Mouse (Mus musculus) myocyte (in vitro differentiated cells): ENCODE measurements around the gene Try5. TPM values are rescaled to one million over a fixed set of nuclear protein-coding genes. Genes with fewer than 3 reads are reported as not detected.
"Not testable (repeated sequence)": the region's sequence is repeated elsewhere in the genome, so short reads cannot be mapped to it uniquely, and the experiment has no call there.

ENCODE experiments used
- H3K27me3 ChIP-seq: one replicate; pipeline ENCODE4 v1.6.1; 2011; ENCODE audit not compliant: control insufficient read depth, insufficient read depth, insufficient read length
- H3K36me3 ChIP-seq: one replicate; pipeline ENCODE4 v1.6.1; 2011; ENCODE audit not compliant: control insufficient read depth, insufficient read depth
- H3K4me2 ChIP-seq: one replicate; pipeline ENCODE4 v1.6.1; 2011; ENCODE audit warnings: low read depth, control low read depth
- H3K4me3 ChIP-seq: one replicate; pipeline ENCODE4 v1.5.1; 2011; ENCODE audit warnings: mild to moderate bottlenecking, control low read depth, moderate library complexity
- H3K79me2 ChIP-seq: one replicate; pipeline ENCODE4 v1.6.1; 2011; ENCODE audit not compliant: control insufficient read depth, insufficient read depth
- H3ac ChIP-seq: one replicate; pipeline ENCODE4 v1.6.1; 2011; ENCODE audit not compliant: control insufficient read depth, insufficient read length
- CEBPB ChIP-seq: IDR thresholded peaks from 2 replicates; pipeline ENCODE4 v1.6.1; 2011; ENCODE audit warnings: mild to moderate bottlenecking, moderate library complexity; ENCODE audit not compliant: poor library complexity, insufficient read depth, severe bottlenecking
- E2F4 ChIP-seq: IDR thresholded peaks from one replicate; pipeline ENCODE4 v1.6.1; 2011; ENCODE audit warnings: mild to moderate bottlenecking, control low read depth, moderate library complexity; ENCODE audit not compliant: insufficient read depth
- MAX ChIP-seq: IDR thresholded peaks from one replicate; pipeline ENCODE4 v1.6.1; 2011; ENCODE audit warnings: low read depth, mild to moderate bottlenecking, control low read depth
- MYOD1 ChIP-seq, 3 experiments: IDR thresholded peaks; one replicate each; pipeline ENCODE4 v1.6.1; 2011; ENCODE audit warnings: control low read depth in 2 of 3, low read depth in 2 of 3, mild to moderate bottlenecking in 2 of 3, moderate library complexity in 1 of 3; ENCODE audit not compliant: insufficient read length in 2 of 3, control insufficient read depth in 1 of 3
- MYOG ChIP-seq, 3 experiments: IDR thresholded peaks; one replicate each; pipeline ENCODE4 v1.6.1; 2011; ENCODE audit warnings: control low read depth in 2 of 3, low read depth in 2 of 3, mild to moderate bottlenecking in 2 of 3; ENCODE audit not compliant: insufficient read length in 2 of 3, control insufficient read depth in 1 of 3, insufficient read depth in 1 of 3
- POLR2A ChIP-seq: IDR thresholded peaks from one replicate; pipeline ENCODE4 v1.6.1; 2011; ENCODE audit warnings: low read depth, mild to moderate bottlenecking, control low read depth, moderate library complexity; ENCODE audit not compliant: insufficient read length
- POLR2AphosphoS2 ChIP-seq: IDR thresholded peaks from one replicate; pipeline ENCODE4 v1.6.1; 2011; ENCODE audit warnings: low read depth, control low read depth; ENCODE audit not compliant: insufficient read length
- REST ChIP-seq: IDR thresholded peaks from one replicate; pipeline ENCODE4 v1.6.1; 2011; ENCODE audit warnings: mild to moderate bottlenecking, control low read depth, moderate library complexity; ENCODE audit not compliant: insufficient read depth, insufficient read length
- SRF ChIP-seq: IDR thresholded peaks from one replicate; pipeline ENCODE4 v1.6.1; 2011; ENCODE audit warnings: low read depth; ENCODE audit not compliant: control insufficient read depth, insufficient read length
- TCF12 ChIP-seq: IDR thresholded peaks from one replicate; pipeline ENCODE4 v1.6.1; 2011; ENCODE audit warnings: mild to moderate bottlenecking, control low read depth; ENCODE audit not compliant: poor library complexity, insufficient read depth, severe bottlenecking
- TCF3 ChIP-seq: IDR thresholded peaks from one replicate; pipeline ENCODE4 v1.6.1; 2011; ENCODE audit warnings: low read depth, control low read depth; ENCODE audit not compliant: insufficient read length
- USF1 ChIP-seq: IDR thresholded peaks from one replicate; pipeline ENCODE4 v1.6.1; 2011; ENCODE audit warnings: low read depth, mild to moderate bottlenecking, control low read depth, moderate library complexity
- polyA plus RNA-seq: library from polyadenylated mRNA; unstranded; fragments of >200 nt; fragmentation: generic; extraction: Trizol; gene quantifications from one replicate; pipeline ENCODE4 v1.2.1, GENCODE M21; 2012; ENCODE audit warnings: missing spikeins

The Try5 gene
- 34.1 TPM for polyA plus RNA-seq

DNA sequence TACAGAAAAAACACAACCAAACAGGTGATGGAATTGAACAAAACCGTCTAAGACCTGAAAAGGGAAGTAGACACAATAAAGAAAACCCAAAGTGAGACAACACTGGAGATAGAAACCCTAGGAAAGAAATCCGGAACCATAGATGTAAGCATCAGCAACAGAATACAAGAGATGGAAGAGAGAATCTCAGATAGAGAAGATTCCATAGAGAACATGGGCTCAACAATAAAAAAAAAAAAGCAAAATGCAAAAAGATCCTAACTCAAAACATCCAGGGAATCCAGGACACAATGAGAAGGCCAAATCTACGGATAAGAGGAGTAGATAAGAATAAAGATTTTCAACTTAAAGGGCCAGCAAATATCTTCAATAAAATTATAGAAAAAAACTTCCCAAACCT, at the start of gene Try5:
Try5 (minus strand) TSS at position 101 of the 400 bp plus-strand sequence.
- H3K4me3 ChIP-seq, H3ac ChIP-seq: not testable (repeated sequence)

DNA sequence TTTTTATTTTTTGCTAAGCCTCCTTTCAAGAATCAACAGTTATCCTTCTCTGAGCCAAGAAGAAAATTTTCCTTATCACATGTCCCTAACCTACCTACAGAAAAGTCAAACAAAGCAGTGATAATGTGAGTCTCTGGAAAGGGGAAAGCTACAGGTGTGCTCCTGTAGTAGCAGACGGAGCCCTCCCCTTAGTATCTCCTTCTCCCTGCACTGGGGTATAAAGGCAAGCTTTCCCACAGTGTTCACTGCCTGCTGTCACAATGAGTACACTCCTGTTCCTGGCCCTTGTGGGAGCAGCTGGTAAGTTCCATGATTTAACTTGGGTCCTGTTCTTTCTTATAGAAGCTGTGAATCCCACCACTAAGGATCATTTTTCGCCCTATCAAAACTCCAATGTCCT, 37.3 kb upstream of the Try5 start, which contains the start of gene Try10:
Try10 (plus strand) TSS at position 174 of the 400 bp plus-strand sequence.
- TF ChIP-seq POLR2A = no peak
- no peak for TF ChIP-seq MYOG (IDR thresholded peaks at IDR 0.05; ENCODE audit: control insufficient read depth in 1 of 3, insufficient read depth in 1 of 3, insufficient read length in 2 of 3, low read depth in 2 of 3)
- no peak for TF ChIP-seq REST
- no peak for TF ChIP-seq MAX
- no peak for TF ChIP-seq USF1
- TF ChIP-seq E2F4 = no peak
- no peak for TF ChIP-seq CEBPB
- TF ChIP-seq POLR2AphosphoS2 = no peak
- H3ac ChIP-seq = no peak within 1 kb of the TSS
- no peaks in the 10 kb centered on the region for H3K79me2 ChIP-seq
- no peaks in the 10 kb centered on the region for H3K36me3 ChIP-seq
- H3K4me3 ChIP-seq = no peak within 1 kb of the TSS
- no peak within 1 kb of the TSS for H3K4me2 ChIP-seq
- no peaks in the 10 kb centered on the region for H3K27me3 ChIP-seq

More for the DNA sequence above, at the start of gene Try5:
- H3K36me3 ChIP-seq, H3K79me2 ChIP-seq, H3K27me3 ChIP-seq, H3K4me2 ChIP-seq: not testable (repeated sequence)

DNA sequence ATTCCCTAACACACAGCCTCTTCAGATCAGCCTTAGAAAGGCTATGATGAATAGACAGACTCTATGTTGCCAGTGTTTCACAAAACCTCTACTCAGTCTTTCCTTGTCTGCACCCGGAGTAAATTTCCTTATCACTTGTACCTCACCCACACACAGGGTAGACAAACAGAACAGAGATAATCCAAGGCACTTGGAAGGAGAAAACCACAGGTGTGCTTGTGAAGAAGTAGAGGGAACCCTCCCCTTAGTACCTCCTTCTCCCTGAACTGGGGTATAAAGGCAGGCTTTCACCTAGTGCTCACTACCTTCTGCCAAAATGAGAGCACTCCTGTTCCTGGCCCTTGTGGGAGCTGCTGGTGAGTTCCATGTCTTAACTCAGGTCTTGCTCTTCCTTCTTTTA, 14.7 kb downstream of the Try5 start, which contains the start of gene Try4:
Try4 (plus strand) TSS at position 301 of the 400 bp plus-strand sequence.
- Histone ChIP-seq H3K4me2 (no peak within 1 kb of the TSS), H3K79me2 (no peaks in the 10 kb centered on the region), H3K36me3 (no peaks in the 10 kb centered on the region), H3K27me3 (no peaks in the 10 kb centered on the region), H3K4me3 (no peak within 1 kb of the TSS), H3ac (no peak within 1 kb of the TSS)
- TF ChIP-seq POLR2A = no peak
- TF ChIP-seq CEBPB = no peak
- TF ChIP-seq MYOD1 (IDR thresholded peaks at IDR 0.05; ENCODE audit: control insufficient read depth in 1 of 3, insufficient read length in 2 of 3, low read depth in 2 of 3) = no peak
- no peak for TF ChIP-seq REST
- no peak for TF ChIP-seq USF1
- TF ChIP-seq TCF3 = no peak
- no peak for TF ChIP-seq POLR2AphosphoS2

DNA sequence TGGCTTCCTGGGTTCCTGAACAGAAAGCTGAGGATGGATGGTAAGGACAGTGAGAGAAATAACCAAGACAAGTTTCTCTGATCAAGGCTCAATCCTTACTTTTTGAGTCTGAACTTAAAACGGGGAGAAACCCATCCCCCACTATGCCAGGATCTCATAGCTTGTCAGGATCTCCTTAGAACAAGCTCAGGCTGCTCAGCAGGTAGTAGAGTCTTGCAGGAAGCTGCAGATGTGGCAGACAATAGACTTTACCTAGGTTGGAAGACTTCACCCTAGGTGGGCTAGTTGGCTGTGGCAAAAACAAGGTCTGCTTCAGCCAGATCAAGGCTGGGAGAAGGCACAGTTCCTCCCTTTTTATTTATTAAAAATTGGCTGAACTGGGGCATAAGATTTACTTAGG, 18.4 kb downstream of the Try5 start:
- no peaks in the 10 kb centered on the region for H3K36me3 ChIP-seq
- no peak for TF ChIP-seq POLR2AphosphoS2
- no peak for TF ChIP-seq CEBPB
- no peak for TF ChIP-seq MAX
- TF ChIP-seq TCF12 = no peak
- no peak for TF ChIP-seq E2F4
- no peak for TF ChIP-seq REST
- TF ChIP-seq MYOD1 (IDR thresholded peaks at IDR 0.05; ENCODE audit: control insufficient read depth in 1 of 3, insufficient read length in 2 of 3, low read depth in 2 of 3) = no peak
- no peak for TF ChIP-seq USF1
- TF ChIP-seq TCF3 = no peak
- TF ChIP-seq MYOG (IDR thresholded peaks at IDR 0.05; ENCODE audit: control insufficient read depth in 1 of 3, insufficient read depth in 1 of 3, insufficient read length in 2 of 3, low read depth in 2 of 3) = no peak
- TF ChIP-seq POLR2A = no peak
- no peak for TF ChIP-seq SRF
- no peak overlapping the region for H3K4me2 ChIP-seq
- H3K4me3 ChIP-seq = no peak overlapping the region
- no peaks in the 10 kb centered on the region for H3K79me2 ChIP-seq
- H3ac ChIP-seq = no peak overlapping the region
- H3K27me3 ChIP-seq = no peaks in the 10 kb centered on the region

DNA sequence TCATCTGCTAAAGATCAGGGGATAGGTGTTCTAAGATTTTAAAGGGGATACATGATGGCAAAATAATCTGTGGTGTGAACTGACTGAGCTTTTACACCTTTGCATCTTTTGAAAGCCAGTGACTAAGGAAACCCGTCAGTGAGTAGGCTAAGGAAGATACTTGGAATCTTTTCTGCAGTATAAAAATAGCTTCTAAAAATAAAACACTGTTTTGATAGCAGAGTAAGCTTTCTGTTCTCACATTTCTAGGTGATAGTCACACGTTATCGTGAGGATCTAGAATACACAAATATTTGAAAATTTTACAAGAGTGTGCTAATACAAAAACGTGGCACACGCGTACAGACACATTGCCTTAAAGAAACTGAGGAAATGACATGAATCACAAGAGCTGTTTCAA, 50.5 kb downstream of the Try5 start:
- Histone ChIP-seq H3K4me2 (no peak overlapping the region), H3K36me3 (no peaks in the 10 kb centered on the region), H3K4me3 (no peak overlapping the region), H3K27me3 (no peaks in the 10 kb centered on the region), H3K79me2 (no peaks in the 10 kb centered on the region), H3ac (no peak overlapping the region)
- TF ChIP-seq CEBPB (no peak), MAX (no peak), TCF12 (no peak), TCF3 (no peak), MYOD1 (IDR thresholded peaks at IDR 0.05; ENCODE audit: control insufficient read depth in 1 of 3, insufficient read length in 2 of 3, low read depth in 2 of 3) (no peak), REST (no peak), MYOG (IDR thresholded peaks at IDR 0.05; ENCODE audit: control insufficient read depth in 1 of 3, insufficient read depth in 1 of 3, insufficient read length in 2 of 3, low read depth in 2 of 3) (no peak), E2F4 (no peak), POLR2AphosphoS2 (no peak), POLR2A (no peak), USF1 (no peak)

DNA sequence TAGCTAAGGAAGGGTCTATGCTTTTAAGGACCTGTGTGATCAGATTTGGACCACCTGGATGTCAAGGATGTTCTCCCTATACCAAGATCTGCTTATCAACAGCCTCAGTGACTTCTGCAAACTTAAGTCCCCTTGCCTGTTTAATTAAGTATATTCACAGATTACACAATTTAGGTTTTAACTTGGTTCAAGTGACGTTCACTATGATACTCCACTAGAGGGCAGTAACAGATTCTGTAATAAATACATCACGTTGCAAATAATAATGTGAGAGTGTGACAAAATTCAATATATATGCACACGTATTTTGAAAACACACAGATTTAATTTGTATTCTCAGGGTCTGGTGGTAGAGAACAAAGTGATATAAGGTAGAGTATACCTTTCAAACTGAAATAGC, 53.8 kb downstream of the Try5 start:
- H3K4me2 ChIP-seq = no peak overlapping the region
- TF ChIP-seq TCF3 (no peak), MYOD1 (IDR thresholded peaks at IDR 0.05; ENCODE audit: control insufficient read depth in 1 of 3, insufficient read length in 2 of 3, low read depth in 2 of 3) (no peak), MYOG (IDR thresholded peaks at IDR 0.05; ENCODE audit: control insufficient read depth in 1 of 3, insufficient read depth in 1 of 3, insufficient read length in 2 of 3, low read depth in 2 of 3) (no peak), REST (no peak), CEBPB (no peak)
- no peaks in the 10 kb centered on the region for H3K79me2 ChIP-seq
- H3ac ChIP-seq = no peak overlapping the region
- no peak overlapping the region for H3K4me3 ChIP-seq
- no peaks in the 10 kb centered on the region for H3K36me3 ChIP-seq
- H3K27me3 ChIP-seq = no peaks in the 10 kb centered on the region

Other genes starting within 250 kb of the Try5 start
- not detected for gene Try4, start 14.6 kb downstream of the Try5 start, polyA plus RNA-seq
- not detected for gene Try10, start 37.3 kb upstream of the Try5 start, polyA plus RNA-seq
- not detected for gene Prss3, start 60.8 kb upstream of the Try5 start, polyA plus RNA-seq
- gene Gm5771, start 75.5 kb upstream of the Try5 start, polyA plus RNA-seq = not detected
- gene Gm10334, start 129.3 kb upstream of the Try5 start, polyA plus RNA-seq = not detected
- gene Prss1, start 142.1 kb upstream of the Try5 start, polyA plus RNA-seq = not detected
- 0.14 TPM for gene Prss2, start 204.9 kb upstream of the Try5 start, polyA plus RNA-seq